Mouse (Mus musculus) lung, postnatal 0 days (tissue): Measurements from ENCODE around the gene Bst2. TPM values are rescaled to one million over a fixed set of nuclear protein-coding genes. Genes with fewer than 3 reads are reported as not detected.

Source experiments
- ATAC-seq: fragments of 200-750 bp; cut with Nextera tagmentation; 2 replicates; pipeline ENCODE4 v1.8.0; 2017; ENCODE audit warnings: moderate library complexity
- DNase-seq: peaks from one replicate; pipeline ENCODE4 v3.0.0-alpha.2; 2016; ENCODE audit warnings: low spot score
- H3K27ac ChIP-seq: fragments of 300-500 bp; sonication (generic); 2 replicates; pipeline ENCODE4 v1.5.1; 2014; ENCODE audit warnings: antibody characterized with exemption, mild to moderate bottlenecking, low read length, mixed read lengths
- H3K27me3 ChIP-seq: fragments of 300-500 bp; sonication (generic); replicated peaks from 2 replicates; pipeline ENCODE4 v1.6.1; 2014; ENCODE audit warnings: low read length, mixed read lengths; ENCODE audit not compliant: insufficient read depth
- H3K36me3 ChIP-seq: fragments of 300-500 bp; sonication (generic); 2 replicates; pipeline ENCODE4 v1.6.1; 2014; ENCODE audit warnings: low read length, mixed read lengths; ENCODE audit not compliant: insufficient read depth
- H3K4me1 ChIP-seq: fragments of 300-500 bp; sonication (generic); 2 replicates; pipeline ENCODE4 v1.6.1; 2014; ENCODE audit warnings: antibody characterized with exemption, low read depth, low read length, mixed read lengths; ENCODE audit not compliant: insufficient read depth
- H3K4me2 ChIP-seq: fragments of 300-500 bp; sonication (generic); replicated peaks from 2 replicates; pipeline ENCODE4 v1.6.1; 2014; ENCODE audit warnings: low read depth, mild to moderate bottlenecking, low read length, moderate library complexity, mixed read lengths
- H3K4me3 ChIP-seq: fragments of 300-500 bp; sonication (generic); 2 replicates; pipeline ENCODE4 v1.5.1; 2014; ENCODE audit warnings: low read depth, low read length
- H3K9ac ChIP-seq: fragments of 300-500 bp; sonication (generic); replicated peaks from 2 replicates; pipeline ENCODE4 v1.6.1; 2014; ENCODE audit warnings: low read depth, mild to moderate bottlenecking
- H3K9me3 ChIP-seq: fragments of 300-500 bp; sonication (generic); 2 replicates; pipeline ENCODE4 v1.6.1; 2016; ENCODE audit warnings: low read length, mixed read lengths
- CTCF ChIP-seq: IDR thresholded peaks from 2 replicates; pipeline ENCODE4 v1.5.1; 2016; ENCODE audit warnings: antibody characterized with exemption, mild to moderate bottlenecking
- EP300 ChIP-seq: IDR thresholded peaks from 2 replicates; pipeline ENCODE4 v1.6.1; 2016; ENCODE audit warnings: antibody characterized with exemption, mild to moderate bottlenecking, control low read depth
- WGBS: fragments of 180-500 bp; shearing (Covaris S2); extraction: QIAGEN DNeasy Blood & Tissue Kit; methylation state at CpG from one replicate; pipeline ENCODE4 v1.1.7; 2014; 5-methylcytosine and 5-hydroxymethylcytosine counted together
- polyA plus RNA-seq: library from polyadenylated mRNA; unstranded; fragments of >200 nt; fragmentation: Nextera tagmentation; extraction: Ambion mirVana; gene quantifications from 2 replicates; pipeline ENCODE4 v1.2.1, GENCODE M21; 2015

Gene Bst2
- polyA plus RNA-seq, 1 experiment from 2014 or later = 99.8 TPM

DNA sequence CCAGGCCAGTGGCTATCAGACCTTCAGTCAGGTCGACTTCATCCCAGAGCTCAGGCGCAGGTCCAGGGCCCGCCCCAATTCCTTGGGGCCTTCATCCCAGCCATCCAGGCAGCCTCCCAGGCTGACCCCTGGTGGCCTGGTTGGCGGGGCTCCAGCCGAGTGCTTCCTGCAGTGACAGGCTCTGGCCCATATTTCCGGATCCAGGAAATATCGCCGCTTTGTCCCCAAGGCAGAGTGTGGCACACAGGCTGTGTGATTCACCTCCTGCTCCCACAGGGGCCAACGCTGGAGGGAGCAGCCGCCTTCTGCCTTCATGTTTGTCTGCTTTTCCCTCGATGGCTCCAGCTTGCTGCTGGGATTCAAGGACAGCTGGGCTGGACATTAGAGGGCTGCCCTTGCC lies 40.8 kb downstream of the Bst2 start:
- TF ChIP-seq EP300 (peak; percentile 83), CTCF (peak; percentile 70)
- H3K4me3 ChIP-seq = no peak overlapping the region
- H3K27ac ChIP-seq = peak overlapping the region; percentile 58
- 34% methylated on average over 11 of the region's 11 CpGs for WGBS
- H3K4me2 ChIP-seq = no peak overlapping the region
- no peaks in the 10 kb centered on the region for H3K9me3 ChIP-seq
- peak; percentile 76 for DNase-seq
- no peaks in the 10 kb centered on the region for H3K27me3 ChIP-seq
- peaks cover 13% of the 10 kb centered on the region for H3K4me1 ChIP-seq
- peaks cover 9% of the 10 kb centered on the region; the same call in 1 of the 2 replicates for H3K36me3 ChIP-seq
- no peak overlapping the region for H3K9ac ChIP-seq
- peak; percentile 69 for ATAC-seq

DNA sequence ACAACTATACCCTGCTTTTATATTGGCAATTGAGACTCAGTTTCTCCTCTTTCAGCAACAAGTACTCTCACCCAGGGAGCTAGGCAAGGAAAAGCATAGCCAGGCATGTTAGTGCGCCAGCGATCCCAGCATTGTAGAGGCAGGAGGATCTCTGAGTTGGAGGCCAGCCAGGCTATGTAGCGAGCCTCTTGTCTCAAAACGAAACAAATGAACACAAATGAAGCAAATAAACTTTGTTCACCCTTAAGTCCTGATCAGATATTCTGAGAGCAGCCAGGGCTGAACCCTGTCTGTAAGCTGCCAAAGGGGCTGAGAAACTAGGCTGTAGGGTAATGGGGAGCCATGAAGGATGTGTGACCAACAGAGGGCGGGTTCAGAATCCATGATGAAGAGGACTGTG lies 41.4 kb downstream of the Bst2 start:
- DNase-seq (no peak), ATAC-seq (no peak)
- H3K27ac ChIP-seq = peak overlapping the region; percentile 58; the same call in 1 of the 2 replicates
- no peak overlapping the region for H3K4me3 ChIP-seq
- peaks cover 13% of the 10 kb centered on the region for H3K4me1 ChIP-seq
- no peak overlapping the region for H3K9ac ChIP-seq
- TF ChIP-seq EP300 (no peak), CTCF (no peak)
- no peaks in the 10 kb centered on the region for H3K27me3 ChIP-seq
- H3K4me2 ChIP-seq = no peak overlapping the region
- 66% methylated on average over 5 of the region's 5 CpGs for WGBS
- H3K36me3 ChIP-seq = peaks cover 9% of the 10 kb centered on the region; the same call in 1 of the 2 replicates
- no peaks in the 10 kb centered on the region for H3K9me3 ChIP-seq

GRCm38 (mm10) chr8:71495039-71495438 lies 42.2 kb downstream of the Bst2 start:
- H3K4me2 ChIP-seq = no peak overlapping the region
- no peak overlapping the region for H3K27ac ChIP-seq
- no peak overlapping the region for H3K4me3 ChIP-seq
- no peaks in the 10 kb centered on the region for H3K27me3 ChIP-seq
- no peak overlapping the region for H3K9ac ChIP-seq
- H3K4me1 ChIP-seq = peaks cover 13% of the 10 kb centered on the region
- ATAC-seq (peak; percentile 61), DNase-seq (peak; percentile 93)
- WGBS = 8% methylated on average over 16 of the region's 16 CpGs
- peaks cover 9% of the 10 kb centered on the region; the same call in 1 of the 2 replicates for H3K36me3 ChIP-seq
- no peaks in the 10 kb centered on the region for H3K9me3 ChIP-seq
- TF ChIP-seq CTCF (peak; percentile 84), EP300 (no peak)

DNA sequence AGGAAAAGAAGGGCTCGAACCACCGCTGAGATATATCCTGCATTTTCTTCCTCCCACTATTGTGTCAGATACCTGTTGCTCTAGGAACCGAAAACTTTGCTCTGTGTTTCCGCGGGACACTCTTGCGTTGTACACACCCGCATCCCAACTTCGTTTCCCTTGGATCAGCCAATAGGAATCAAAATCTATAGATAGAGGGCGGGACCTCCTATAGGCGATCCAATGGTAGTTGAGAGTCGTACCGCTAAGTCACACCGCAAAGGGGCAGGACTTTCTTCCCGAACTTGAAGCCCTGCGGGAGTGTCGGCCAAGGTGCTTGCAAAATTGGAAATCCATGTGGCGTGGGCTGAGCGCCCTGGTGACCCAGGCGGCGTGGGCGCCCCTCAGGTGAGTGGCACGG lies 48.8 kb downstream of the Bst2 start:
- peaks cover 9% of the 10 kb centered on the region; the same call in 1 of the 2 replicates for H3K36me3 ChIP-seq
- ATAC-seq = peak; percentile 91
- no peaks in the 10 kb centered on the region for H3K9me3 ChIP-seq
- H3K4me2 ChIP-seq = peak overlapping the region; percentile 89
- 0 out of 2 replicates have a peak, but pooled peaks have one; percentile 22 for TF ChIP-seq CTCF
- no peak for TF ChIP-seq EP300
- under 1% methylated on average over 22 of the region's 22 CpGs for WGBS
- no peaks in the 10 kb centered on the region for H3K27me3 ChIP-seq
- peak overlapping the region; percentile 87 for H3K27ac ChIP-seq
- peak; percentile 98 for DNase-seq
- H3K4me1 ChIP-seq = peaks cover 13% of the 10 kb centered on the region
- H3K4me3 ChIP-seq = peak overlapping the region; percentile 65
- H3K9ac ChIP-seq = peak overlapping the region; percentile 50

- Histone ChIP-seq H3K4me1 (peaks cover 13% of the 10 kb centered on the region), H3K9me3 (no peaks in the 10 kb centered on the region), H3K27me3 (no peaks in the 10 kb centered on the region), H3K4me2 (peak within 1 kb of the TSS; percentile 89), H3K9ac (peak within 1 kb of the TSS; percentile 50), H3K36me3 (peaks cover 9% of the 10 kb centered on the region; the same call in 1 of the 2 replicates), H3K4me3 (peak within 1 kb of the TSS; percentile 65), H3K27ac (peak within 1 kb of the TSS; percentile 87)
- DNase-seq (peak; percentile 88), ATAC-seq (peak; percentile 54)
- TF ChIP-seq CTCF = no peak
- no peak for TF ChIP-seq EP300
- WGBS = under 1% methylated on average over 32 of the region's 33 CpGs
These were observed 49.4 kb downstream of the Bst2 start, which contains the start of gene Gtpbp3 for GRCm38 (mm10) chr8:71487691-71488445. Gtpbp3 (plus strand) TSS chr8:71488103.

- Histone ChIP-seq H3K4me2 (peak overlapping the region; percentile 90), H3K4me3 (no peak overlapping the region), H3K27ac (no peak overlapping the region), H3K36me3 (0 out of 2 replicates have a peak, but pooled peaks cover 3% of the 10 kb centered on the region), H3K27me3 (no peaks in the 10 kb centered on the region), H3K9ac (no peak overlapping the region), H3K9me3 (no peaks in the 10 kb centered on the region), H3K4me1 (peaks cover 13% of the 10 kb centered on the region)
- ATAC-seq (peak; percentile 16), DNase-seq (peak; percentile 52)
- WGBS = 7% methylated on average over 7 of the region's 7 CpGs
- TF ChIP-seq CTCF (no peak), EP300 (no peak)
These were observed 51.1 kb downstream of the Bst2 start for GRCm38 (mm10) chr8:71486136-71486529.
